Mouse (Mus musculus): Measurements from ENCODE around the gene Bad.
"Not testable (repeated sequence)": the region's sequence is repeated elsewhere in the genome, so short reads cannot be mapped to it uniquely, and the experiment has no call there.

Gene Bad

DNA sequence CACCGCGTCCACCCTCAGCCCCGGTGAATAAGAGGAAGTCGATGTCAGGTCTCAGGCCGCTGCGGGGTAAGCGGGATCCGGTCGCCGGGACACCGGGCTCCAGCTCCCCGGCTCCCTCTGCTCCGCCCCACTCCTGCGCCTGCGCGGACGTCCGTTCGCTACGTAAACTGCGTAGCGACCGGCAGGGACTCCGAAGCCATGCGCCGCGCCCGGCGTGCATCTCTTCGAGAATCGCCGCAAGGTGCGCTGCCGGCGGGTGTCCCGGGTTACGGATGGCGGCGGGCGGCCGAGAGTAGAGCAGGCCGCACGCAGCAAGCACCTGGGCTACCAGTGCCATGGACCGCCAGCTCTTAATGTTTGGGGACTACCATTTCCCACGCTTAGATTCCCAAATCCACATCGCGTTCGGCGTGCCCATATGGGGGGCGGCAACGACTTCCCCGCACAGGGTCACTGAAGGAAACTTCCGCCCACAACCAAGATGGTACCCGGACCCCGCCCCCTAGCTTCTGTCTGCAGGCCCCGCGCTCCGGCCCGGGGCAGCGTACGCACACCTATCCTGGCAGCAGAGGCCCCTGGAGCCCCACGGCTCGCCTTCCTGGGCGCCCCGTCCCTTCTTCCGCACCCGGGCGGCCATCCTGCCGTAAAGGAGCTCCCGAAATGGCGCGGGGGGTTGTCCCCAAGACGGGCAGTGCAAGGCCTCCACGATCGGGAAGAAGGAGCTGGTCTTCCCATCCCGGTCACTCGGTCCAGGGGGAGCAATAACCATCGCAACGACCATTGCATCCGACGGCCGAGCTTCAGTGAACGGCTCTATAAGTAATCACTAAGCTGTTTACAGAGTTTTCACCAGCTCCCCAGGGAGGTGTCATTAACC lies at the start of gene Bad:
Gene Bad (plus strand): TSS at position 490 of the 877 bp plus-strand sequence.
- peak; percentile 97 for DNase-seq (ENCODE audit: low spot score)

DNA sequence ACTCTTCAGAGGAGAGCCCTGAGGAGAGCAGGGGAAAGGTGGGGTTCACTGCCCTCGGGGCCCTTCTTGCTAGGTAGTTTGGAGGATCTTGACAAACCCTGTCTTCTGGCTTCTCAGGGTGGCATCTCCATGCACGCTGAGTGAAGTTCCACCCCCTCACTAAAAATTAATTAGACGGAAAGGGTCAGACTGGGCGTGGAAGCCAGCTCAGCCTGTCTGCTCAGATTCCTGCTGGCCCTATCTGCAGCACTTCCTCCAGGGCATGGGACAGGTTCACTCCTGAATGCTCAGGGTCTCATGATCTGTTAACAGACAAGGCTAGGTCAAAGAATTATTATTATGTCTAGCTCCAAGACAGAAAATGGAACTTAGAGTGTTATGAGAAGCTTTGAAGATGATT lies 49.1 kb upstream of the Bad start:
- no peak for DNase-seq (ENCODE audit: low spot score)

DNA sequence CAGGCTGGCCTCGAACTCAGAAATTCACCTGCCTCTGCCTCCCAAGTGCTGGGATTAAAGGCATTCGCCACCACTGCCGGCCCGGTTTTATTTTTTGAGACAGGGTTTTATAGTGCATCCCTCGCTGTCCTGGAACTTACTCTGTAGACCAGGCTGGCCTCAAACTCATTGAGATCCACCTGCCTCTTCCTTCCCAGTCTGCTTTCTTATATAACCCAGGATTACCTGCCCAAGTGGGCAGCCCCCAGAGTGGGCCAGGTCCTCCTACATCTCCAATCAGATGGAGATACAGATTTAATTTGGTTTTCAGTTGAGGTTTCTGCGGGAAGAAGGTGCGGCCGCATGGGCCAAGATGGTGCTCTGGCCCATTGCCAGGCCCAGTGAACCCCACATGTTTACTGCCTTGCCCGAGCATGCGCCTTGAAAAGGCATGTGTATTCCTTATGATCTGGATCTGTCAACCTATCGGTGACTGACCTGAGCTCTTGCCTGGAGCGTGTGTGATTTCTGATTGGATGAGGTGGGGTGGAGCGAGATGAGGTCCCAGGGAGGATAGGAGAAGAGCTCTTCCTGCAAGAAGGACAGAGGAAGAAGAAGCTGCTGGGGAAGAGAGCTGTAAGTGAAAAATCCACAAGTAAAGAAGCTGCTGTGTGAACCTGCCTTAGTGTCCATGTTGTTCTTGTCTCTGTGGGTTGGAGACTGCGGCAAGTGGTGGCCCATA lies 47.8 kb upstream of the Bad start:
- no peak for DNase-seq (ENCODE audit: low spot score)

DNA sequence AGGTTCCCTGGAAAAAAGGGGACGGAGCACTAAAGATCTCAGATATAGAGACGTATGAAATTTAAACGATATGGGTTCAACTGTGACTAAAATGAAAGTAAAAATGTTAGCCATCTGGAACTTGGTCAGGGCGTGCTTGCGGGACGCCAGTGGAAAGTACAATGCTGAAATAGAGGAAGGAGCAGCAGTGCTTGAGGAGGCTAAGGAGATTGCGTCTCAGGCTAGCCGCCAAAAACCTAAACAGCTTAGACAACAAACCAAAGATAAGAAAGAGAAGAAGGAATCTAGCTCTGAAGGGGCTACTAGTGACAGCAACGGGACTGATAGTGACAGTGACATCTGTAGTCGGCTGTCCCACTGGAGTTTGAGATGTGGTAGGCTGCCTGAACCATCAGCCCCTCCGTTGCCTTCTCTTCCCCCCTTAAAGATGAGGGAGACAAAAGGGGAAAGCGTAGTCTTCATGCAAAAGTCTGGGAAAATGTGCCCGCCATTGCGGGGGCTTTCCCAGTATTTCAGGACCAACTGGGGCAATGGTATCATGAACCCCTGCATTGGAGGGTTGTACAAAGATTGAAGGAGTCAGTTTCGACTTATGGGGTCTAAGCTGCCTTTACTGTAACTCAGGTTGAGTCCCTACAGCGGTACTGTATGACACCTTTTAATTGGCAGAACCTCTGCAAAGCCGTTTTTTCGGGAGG lies 45.9 kb upstream of the Bad start:
- not testable (repeated sequence) for DNase-seq (ENCODE audit: low spot score)

DNA sequence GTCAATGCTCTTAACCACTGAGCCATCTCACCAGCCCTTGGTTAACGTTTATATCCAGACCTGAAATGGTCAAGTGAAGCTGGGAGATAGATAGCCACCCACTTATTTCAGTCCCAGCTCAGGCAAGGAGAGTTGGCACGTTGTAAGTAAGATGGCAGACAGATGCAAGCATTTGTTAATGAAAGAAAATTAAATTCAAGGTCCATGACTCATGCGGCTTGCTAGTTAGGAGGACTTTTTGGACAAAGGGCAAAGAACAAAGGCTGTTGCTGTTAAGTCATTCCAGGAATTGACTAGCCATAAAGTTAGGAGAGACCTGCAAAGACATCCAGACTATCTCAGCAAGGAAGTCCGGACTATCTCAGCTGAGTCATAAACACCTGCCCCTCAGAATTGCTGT lies 42.0 kb upstream of the Bad start:
- no peak for DNase-seq (ENCODE audit: low spot score)

DNA sequence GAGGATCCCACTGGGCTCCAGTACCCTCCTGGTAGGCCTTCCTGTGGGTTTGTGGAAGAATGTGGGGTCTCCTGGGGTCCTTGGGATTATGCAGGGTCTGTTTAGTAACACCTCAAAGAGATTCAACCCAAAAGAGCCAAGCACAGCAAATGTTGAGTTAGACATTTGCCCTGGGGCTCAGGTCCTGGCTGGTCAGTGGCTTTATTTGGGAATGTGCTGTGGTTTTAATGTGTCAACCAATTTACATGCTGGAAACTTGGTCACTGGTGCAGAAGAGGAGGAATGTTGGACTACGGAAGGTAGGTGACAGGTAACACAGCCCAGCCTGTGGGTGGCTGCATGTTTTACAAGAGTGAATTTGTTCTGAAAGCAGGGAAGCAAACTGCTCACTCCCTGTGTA lies 38.6 kb upstream of the Bad start:
- no peak for DNase-seq (ENCODE audit: low spot score)

DNA sequence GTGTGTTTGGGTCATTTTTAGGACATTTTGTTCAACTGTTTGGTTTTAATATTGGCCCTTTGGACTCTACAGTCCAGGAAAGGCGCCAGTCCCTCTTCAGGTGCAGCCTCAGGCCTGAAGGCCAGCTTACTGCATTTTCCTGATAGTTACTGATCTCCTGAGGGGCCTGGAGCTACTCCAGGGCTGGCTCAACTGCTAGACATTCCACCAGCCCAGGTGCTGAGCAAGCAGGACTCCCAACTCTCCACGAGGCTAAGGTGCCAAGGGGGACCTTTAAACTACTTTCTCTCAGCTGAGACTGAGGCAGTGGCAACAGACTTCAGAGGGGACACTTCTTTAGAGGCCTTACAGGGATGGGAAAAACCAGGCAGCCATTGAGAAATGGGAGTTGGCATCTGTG lies 36.8 kb upstream of the Bad start:
- DNase-seq (ENCODE audit: low spot score): no peak

DNA sequence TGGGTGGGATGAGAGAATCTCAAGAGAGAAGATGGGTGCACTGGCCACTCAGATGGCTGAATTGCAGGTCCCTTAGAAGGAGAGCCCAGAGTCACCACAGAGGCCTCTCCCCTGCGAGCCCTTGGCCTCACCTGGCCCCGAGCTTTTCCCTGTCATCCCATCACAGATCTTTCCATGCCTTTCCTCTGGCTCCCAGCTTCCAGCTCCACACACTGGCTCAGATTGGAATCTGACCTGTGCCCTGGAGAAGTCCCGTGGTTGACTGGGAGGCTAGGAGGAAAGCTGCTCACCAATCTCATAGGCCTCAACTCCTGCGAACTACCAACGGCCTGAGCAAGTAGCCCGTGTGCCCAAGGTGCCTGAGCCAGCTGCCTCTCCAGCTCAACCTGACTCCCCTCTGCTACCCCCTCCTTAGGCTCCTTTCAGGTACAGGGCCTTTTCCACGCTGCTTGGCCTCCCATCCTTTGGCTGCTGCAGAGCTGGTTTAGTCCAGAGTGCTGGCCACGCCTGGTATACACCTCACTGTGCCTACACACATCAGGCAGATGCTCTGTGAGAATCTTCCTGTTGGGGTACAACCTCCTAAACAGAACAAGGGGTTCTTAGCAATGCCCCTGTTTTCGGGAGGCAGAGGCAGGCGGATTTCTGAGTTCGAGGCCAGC lies 36.0 kb upstream of the Bad start:
- DNase-seq (ENCODE audit: low spot score): no peak

DNA sequence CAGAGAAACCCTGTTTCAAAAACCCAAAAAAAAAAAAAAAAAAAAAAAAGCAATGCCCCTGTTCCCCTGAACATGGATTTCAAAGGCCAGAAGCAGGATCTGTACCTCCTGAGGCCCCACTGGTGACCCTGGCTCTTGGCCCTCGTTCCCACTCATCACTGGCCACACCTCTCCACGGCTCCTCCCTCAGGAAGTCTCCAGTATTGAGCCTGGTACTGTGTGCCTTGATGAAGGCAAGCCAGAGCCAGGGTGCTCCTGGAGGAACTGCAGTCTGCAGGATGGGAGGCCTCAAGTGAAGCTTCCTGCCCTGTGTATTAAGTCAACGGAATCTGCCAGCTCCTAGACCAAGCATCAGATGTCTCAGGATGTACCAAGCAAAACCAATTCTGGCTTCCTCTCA lies 35.5 kb upstream of the Bad start:
- no peak for DNase-seq (ENCODE audit: low spot score)

DNA sequence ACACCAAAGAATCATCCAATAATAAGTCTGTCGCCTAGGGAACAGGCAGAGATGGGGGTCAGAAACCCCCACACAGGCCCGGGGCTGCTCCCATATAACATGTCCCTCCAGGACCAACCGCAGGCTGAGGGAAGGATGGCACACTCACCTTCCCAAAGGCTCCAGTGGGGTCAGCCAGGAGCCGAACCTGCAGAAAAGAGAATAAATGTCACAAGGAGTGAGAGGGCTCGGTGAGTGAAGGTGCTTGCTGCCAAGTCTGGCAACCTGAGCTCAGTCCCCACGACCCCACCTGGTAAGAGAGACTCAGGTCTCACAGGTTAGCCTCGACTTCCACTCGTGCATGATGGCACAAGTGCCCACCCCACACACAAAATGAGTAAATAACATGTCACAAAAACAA lies 34.6 kb upstream of the Bad start:
- DNase-seq (ENCODE audit: low spot score): no peak

DNA sequence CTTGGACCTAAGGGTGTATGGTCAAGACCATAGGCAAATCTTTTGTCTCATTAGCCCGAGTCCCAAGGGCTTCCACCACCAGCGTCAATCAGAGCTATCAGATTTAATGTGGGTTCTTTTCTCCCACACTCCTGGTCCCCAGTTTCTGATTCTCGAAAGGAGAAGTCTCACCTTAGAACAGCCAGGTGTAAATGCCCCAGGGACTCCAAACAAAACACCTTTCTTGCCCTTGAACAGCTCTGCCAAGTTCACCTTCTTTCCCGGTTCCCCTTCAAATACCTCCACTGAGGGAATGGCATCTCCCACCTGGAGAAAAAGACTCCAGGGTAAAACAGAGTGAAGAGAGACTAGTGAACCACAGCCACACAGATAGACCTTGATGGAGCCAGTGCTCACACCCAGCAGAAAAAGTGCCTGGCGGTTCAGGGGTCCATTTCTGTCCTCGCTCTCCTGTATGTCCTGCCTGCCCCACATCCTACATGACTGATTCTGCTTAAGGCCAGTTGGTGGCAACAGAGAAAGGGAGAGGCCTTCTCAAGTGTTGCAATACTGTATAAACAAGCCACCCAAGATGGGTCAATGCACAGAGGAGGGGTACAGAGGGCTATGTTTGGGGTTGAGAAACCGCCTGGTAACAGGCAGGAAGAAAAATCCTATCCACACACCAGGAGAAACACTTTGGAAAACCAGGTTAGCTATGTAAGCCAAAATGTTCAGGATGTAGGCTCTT lies 33.7 kb upstream of the Bad start:
- no peak for DNase-seq (ENCODE audit: low spot score)

DNA sequence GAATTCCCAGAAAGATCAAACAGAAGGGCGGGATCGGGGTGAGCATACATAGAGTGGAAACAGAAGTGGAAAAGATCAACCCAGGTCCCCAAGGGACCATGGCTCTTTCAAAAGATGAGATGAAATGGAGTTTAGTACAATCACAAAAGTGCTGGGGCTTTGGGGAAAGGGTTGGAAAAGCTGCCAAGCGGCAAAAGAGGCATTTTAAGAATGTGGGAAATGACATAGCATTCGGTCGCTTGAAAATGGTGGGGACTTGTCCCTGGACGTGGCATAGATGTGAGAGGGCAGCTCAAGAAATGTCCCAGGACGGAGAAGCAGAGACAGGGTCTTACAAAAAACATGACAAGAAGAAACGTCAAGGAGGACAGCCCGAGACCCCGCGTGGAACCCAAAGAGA lies 32.6 kb upstream of the Bad start:
- DNase-seq (ENCODE audit: low spot score): no peak

DNA sequence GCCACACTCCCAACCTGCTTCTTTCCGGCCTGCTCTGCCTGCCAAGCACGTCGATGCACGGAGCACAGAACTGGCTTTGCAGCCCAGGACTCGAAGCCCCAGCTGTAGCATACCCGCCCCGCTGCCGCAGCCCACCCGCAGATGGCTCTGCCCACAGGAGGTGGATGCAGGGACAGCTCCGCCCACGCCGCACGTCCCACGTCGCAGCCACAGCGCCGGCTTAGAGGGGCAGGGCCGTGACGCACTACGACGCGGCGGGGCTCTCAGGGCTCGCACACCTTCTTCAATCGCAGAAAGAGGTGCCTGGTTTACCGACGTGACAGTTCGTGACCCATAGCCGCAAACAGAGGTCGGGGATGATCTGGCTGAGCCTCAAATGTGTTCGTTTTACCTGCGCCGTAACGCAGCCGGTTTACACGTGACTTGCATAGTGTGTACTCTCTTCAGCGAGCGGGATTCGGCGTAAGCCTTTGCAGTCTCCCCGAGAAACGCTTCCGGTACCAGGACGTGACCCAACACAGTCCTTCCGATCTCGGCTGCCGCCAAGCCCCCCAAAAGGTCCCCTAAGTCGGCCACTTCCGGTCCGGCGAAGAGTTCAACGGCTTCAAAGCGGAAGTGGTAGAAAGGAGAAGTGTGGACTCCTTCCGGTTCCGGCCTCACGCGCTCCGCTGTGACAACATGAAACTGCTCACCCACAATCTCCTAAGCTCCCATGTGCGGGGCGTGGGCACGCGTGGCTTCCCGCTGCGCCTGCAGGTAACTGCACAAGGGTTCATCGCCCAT lies 32.0 kb upstream of the Bad start, which contains the start of the genes Trmt112 and Prdx5:
Gene Trmt112 (plus strand): TSS at position 192 of the 783 bp plus-strand sequence.
Gene Prdx5 (minus strand): TSS at position 600 of the 783 bp plus-strand sequence.
- peak; percentile 91 for DNase-seq (ENCODE audit: low spot score)

DNA sequence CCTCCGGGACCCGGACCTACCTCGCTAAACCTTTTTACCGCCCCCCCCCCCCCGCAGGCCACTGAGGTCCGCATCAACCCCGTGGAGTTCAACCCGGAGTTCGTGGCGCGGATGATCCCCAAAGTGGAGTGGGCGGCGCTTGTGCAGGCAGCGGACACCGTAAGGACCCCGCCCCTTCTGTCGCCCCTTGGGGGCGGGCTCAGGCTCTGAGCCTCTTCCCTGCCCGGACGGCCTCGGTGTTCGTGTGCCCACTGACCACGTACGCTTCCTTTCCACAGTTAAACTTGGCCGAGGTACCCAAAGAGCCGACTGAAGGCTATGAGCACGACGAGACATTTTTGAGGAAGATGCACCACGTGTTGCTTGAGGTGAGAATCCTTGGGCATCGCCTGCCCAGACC lies 31.4 kb upstream of the Bad start:
- peak; percentile 73 for DNase-seq (ENCODE audit: low spot score)

DNA sequence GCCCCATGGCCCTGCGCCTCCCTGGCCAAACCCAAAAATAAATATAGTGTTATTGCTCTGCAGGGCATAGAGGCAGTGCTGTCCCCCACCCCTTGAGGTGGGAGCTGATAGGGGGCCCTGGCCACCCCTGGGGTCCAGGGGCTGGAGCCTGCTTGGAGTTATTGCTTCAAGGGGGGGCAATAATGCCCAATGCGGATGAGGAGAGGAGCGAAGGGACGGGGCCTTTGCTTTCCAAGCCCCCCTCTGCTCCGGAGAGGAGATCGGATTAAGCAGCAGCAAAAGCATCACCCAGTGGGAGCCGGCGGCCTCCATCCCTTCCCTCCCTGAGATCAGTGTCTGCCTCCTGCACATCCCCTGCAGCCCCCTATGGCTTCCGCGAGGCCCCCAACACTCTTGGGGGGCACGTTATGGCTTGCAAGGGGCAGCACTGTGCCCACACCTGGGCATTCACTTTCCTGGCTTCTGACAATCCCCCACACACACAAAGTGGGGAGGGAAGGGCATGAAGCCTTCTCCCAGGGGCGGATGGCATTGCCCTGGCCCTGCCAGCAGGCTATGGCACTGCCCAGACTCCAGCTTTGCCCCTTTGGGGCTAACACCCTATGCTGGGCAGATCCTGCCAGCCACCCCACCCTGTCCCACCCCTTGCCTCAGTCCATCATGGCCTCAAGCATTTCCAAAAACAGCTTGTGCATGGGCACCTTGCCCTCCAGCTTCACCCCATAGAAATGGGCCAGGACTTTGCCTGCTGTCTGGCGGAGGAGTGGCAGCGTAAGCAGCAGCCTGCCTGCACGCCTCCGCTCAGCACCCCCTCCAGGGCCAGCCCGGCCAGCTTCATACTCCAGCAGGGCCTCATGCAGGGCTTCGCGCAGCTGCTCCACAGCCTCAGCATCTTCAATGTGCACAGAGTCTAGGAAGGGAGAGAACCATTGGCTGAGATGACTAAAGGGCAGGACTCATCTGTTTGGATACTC lies 30.3 kb upstream of the Bad start:
- no peak for DNase-seq (ENCODE audit: low spot score)

DNA sequence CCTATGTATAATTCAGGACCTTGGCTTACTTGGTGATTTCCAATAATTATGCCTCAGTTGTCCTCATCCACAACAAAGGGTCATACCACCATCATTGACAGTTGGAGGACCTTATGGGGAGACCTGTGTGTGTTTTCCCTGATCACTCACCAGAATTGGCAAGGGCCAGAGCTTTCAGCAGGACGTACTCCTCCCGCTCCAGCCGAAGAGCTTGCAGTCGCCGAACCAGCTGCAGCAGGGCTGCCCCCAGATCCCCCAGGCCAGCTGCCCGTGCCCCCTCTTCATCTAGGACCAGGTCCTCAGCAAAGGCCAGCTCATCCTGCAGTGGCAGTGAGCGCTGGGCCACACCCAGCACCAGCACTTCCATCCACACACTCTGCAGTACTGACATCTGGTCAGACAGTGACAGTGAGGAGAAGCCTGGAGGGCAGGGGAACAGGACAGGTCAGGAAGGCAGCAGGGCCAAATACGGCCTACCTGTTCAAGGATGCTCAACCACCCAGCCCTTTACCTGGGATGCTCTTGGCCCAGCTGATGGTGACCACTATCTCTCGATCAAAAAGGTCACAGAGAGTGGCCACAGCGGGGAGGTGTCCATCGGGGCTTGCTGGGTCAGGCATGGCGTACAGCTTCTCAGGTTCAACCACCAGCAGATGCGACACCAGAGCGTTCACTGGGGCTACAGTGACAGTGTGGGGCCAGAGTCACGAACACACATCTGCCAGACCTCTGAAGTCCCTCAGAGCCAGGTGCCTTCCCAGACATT lies 29.3 kb upstream of the Bad start:
- no peak for DNase-seq (ENCODE audit: low spot score)

DNA sequence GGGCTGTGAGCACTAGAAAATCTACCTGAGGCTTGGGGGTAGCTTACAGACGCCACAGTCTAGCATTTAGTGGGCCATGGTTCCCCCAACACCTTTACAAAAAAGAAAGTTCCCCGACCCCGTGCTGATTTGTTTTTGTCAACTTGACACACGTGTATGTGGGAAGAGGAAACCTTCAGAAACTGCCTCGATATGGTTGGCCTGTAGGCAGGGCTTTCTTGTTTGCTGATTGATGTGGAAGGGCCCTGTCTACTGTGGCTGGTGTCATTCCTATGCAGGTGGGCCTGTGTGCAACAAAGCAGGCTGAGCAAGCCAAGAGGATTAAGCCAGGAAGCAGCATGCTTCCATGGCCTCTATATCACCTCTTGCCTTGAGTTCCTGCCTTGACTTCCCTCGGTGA lies 28.6 kb upstream of the Bad start:
- no peak for DNase-seq (ENCODE audit: low spot score)

DNA sequence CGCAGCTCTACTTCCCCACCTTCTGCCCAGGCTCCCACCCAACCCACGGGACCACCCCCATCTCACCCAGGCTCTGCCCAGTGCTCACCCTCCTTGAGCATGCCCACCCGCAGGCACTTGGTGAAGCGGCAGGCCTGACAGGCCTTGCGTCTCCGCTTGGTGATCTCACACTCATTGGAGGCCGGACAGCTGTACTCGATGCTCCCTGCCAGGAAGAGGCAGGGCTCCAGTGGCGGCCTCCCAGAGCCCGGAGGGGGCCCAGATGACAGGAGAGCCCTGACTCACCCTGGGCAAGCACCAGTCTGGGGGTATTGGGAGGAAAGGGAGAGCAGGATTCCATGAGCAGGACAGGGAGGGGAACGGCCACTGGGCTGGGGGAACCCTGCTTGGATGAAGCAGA lies 27.7 kb upstream of the Bad start:
- DNase-seq (ENCODE audit: low spot score): no peak

DNA sequence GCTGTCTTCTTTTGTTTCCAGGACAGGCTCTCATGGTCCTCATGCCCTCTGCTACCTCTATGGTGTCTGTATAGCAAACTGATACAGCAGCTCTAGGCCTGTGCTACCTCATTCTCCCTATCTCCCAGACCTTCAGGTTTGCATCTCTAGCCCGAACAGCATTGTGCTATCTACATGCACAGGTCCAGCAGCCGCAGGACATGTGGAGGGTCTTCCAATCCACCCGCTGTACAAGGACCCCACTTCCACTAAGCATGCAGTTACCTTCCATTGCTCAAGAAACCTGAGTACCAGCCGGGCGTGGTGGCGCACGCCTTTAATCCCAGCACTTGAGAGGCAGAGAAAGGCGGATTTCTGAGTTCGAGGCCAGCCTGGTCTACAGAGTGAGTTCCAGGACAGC lies 27.1 kb upstream of the Bad start:
- no peak for DNase-seq (ENCODE audit: low spot score)

Data from testis, postnatal 10 days (tissue).